8 mouse cellular contexts compared by ENCODE assay signal in the genomic region with DNA sequence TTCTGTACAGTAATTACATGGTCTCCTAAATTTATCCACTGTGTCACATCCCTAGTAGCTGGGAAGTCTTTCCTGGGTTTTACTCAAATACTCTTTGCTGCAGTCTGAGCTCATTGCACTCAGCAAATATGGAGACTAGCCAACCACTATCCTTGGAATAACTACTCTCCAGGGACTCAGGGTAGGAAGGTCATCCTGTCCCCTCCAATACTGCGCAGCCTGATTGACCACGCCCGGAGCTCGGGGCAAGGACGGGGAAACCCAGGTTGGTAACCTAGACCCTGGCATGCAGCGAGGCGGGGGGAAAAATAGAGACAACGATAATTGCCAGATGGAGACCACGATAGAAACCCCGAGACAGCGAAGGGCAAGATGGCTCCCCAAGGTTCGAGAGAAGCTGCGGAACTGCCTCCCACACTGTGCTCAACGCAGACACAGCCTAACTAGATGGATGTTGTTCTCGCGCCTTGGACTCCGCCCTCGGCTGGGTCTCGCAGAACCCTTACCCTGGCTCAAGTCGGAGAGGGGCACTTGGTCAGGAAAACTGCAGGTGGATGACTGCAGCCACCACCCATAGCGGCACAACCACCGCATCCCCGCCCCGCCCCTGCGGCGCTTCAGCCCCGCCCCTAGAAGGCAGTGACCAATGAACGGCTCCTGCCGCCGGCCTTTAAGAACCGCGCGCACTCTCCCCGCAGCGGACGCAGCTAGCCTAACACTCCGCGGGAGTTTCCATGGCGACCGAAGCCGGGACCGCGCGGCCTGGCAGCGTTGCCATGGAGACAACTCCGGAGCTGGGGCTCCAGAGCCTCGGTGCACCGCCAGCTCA. TPM values are rescaled to one million over a fixed set of nuclear protein-coding genes. Genes with fewer than 3 reads are reported as not detected.
DNase-seq lines count a peak whose midpoint lies in the region; ATAC-seq and TF ChIP-seq lines count a peak whose summit lies in the region.

A gene (plus strand): TSS at position 700 of the 829 bp plus-strand sequence.

- H3K36me3 ChIP-seq in heart, embryonic 10.5 days, result no peaks in the 10 kb centered on the region
- no peaks in the 10 kb centered on the region for H3K36me3 ChIP-seq in kidney, embryonic 15.5 days

- 2% methylated on average over 48 of the region's 48 CpGs for WGBS in heart, embryonic 10.5 days
- under 1% methylated on average over 48 of the region's 48 CpGs for WGBS in kidney, embryonic 15.5 days

- TF ChIP-seq POLR2A in bone marrow macrophage, adult 2 months (IDR thresholded peaks at IDR 0.05; ENCODE audit: borderline replicate concordance, low read depth, low read length), result no peak
- TF ChIP-seq POLR2A in embryonic fibroblast, embryonic 13.5 days (IDR thresholded peaks at IDR 0.05; ENCODE audit: low read depth, low read length), result peak; percentile 38; the same call in 1 of the 2 replicates

- DNase-seq in A20 (ENCODE audit: low read depth, low spot score) (peak; percentile 93), liver (peak; percentile 93)
- DNase-seq in heart, embryonic 10.5 days (ENCODE audit: low spot score), result peak; percentile 96
- peak; percentile 88 to 93 for DNase-seq in spleen, postnatal 4 days (ENCODE audit: low spot score in 2 of 2)

- TF ChIP-seq CTCF in bone marrow macrophage, adult 2 months (IDR thresholded peaks at IDR 0.05; ENCODE audit: low read depth, low read length), result no peak
- TF ChIP-seq CTCF in embryonic fibroblast, embryonic 13.5 days (IDR thresholded peaks at IDR 0.05; ENCODE audit: borderline replicate concordance, insufficient read depth, low read length), result no peak

- peaks cover 8% of the 10 kb centered on the region; the same call in 1 of the 2 replicates for H3K4me1 ChIP-seq in bone marrow macrophage, adult 2 months (ENCODE audit: control insufficient read depth, insufficient read depth, low read length)
- 0 out of 2 replicates have a peak, but pooled peaks cover 1% of the 10 kb centered on the region for H3K4me1 ChIP-seq in embryonic fibroblast, embryonic 13.5 days (ENCODE audit: control insufficient read depth, insufficient read depth, low read length)
- H3K4me1 ChIP-seq in heart, embryonic 10.5 days, result peaks cover 21% of the 10 kb centered on the region
- peaks cover 17% of the 10 kb centered on the region for H3K4me1 ChIP-seq in kidney, embryonic 15.5 days

- H3K4me2 ChIP-seq in kidney, embryonic 15.5 days, result peak within 1 kb of the TSS; percentile 64

- no peak within 1 kb of the TSS for H3K27ac ChIP-seq in bone marrow macrophage, adult 2 months (ENCODE audit: insufficient read depth, low read depth, low read length)
- H3K27ac ChIP-seq in embryonic fibroblast, embryonic 13.5 days (ENCODE audit: insufficient read depth, low read length), result no peak within 1 kb of the TSS
- peak within 1 kb of the TSS; percentile 78 for H3K27ac ChIP-seq in heart, embryonic 10.5 days
- no peak within 1 kb of the TSS for H3K27ac ChIP-seq in kidney, embryonic 15.5 days

- no peaks in the 10 kb centered on the region for H3K9me3 ChIP-seq in heart, embryonic 10.5 days
- H3K9me3 ChIP-seq in kidney, embryonic 15.5 days (replicated peaks), result no peaks in the 10 kb centered on the region

- H3K27me3 ChIP-seq in heart, embryonic 10.5 days (ENCODE audit: insufficient read depth, poor library complexity, severe bottlenecking), result peaks cover 38% of the 10 kb centered on the region
- peaks cover 38% of the 10 kb centered on the region for H3K27me3 ChIP-seq in kidney, embryonic 15.5 days

- H3K4me3 ChIP-seq in bone marrow macrophage, adult 2 months (ENCODE audit: insufficient read depth, low read length), result peak within 1 kb of the TSS; percentile 71
- peak within 1 kb of the TSS; percentile 51 for H3K4me3 ChIP-seq in embryonic fibroblast, embryonic 13.5 days (ENCODE audit: insufficient read depth, low read length)
- H3K4me3 ChIP-seq in heart, embryonic 10.5 days, result peak within 1 kb of the TSS; percentile 72
- peak within 1 kb of the TSS; percentile 43 for H3K4me3 ChIP-seq in kidney, embryonic 15.5 days (replicated peaks)

- peak within 1 kb of the TSS; percentile 0; the same call in 1 of the 2 replicates for H3K9ac ChIP-seq in kidney, embryonic 15.5 days

- peak; percentile 97 for ATAC-seq in kidney, embryonic 15.5 days (replicated peaks; ENCODE audit: low FRiP score)
- peak; percentile 81 for ATAC-seq in monocyte, adult 5-6 weeks (replicated peaks; ENCODE audit: insufficient number of reproducible peaks, low FRiP score, low TSS enrichment, poor library complexity, severe bottlenecking)

RNA-seq across cellular contexts. Expression of the gene that starts here (rescaled TPM):
- polyA plus RNA-seq in bone marrow macrophage, adult 2 months (2012; ENCODE audit: insufficient read depth, insufficient read length, missing spikeins), result 0.33 and 0.66 TPM in 2 replicates
- polyA plus RNA-seq in embryonic fibroblast, embryonic 13.5 days (2011; ENCODE audit: insufficient read length, low read depth, missing spikeins), result 61.1 and 75.0 TPM in 2 replicates
- 5.2 and 5.5 TPM in 2 replicates for polyA plus RNA-seq in heart, embryonic 10.5 days (2016; fragmentation: Nextera tagmentation; extraction: Ambion mirVana)
- 3.1 and 3.2 TPM in 2 replicates for polyA plus RNA-seq in kidney, embryonic 15.5 days (2015; fragmentation: Nextera tagmentation; extraction: Ambion mirVana)
- total RNA-seq in monocyte, adult 5-6 weeks (2017), result 0.10 TPM in 1 of 3 replicates, not detected in the others

Comparison
In these comparisons a context has a peak if more than half of its experiments do, and no peak if none do; other contexts are left out.
1. Peak in ATAC-seq in monocyte, adult 5-6 weeks; RNA of the gene not detected or under 1 TPM.